Mouse (Mus musculus): ENCODE measurements at regions not wholly inside any gene's neighbourhood (a gene's known extent, or its start where the extent isn't known, plus 50 kb on each side); places are given as distances from the start of the nearest gene placed in this dataset.

GRCm38 (mm10) chr10:98652084-98652483 is 262.1 kb upstream of the Atp2b1 start:
- no peak for TF ChIP-seq MAFK (IDR thresholded peaks at IDR 0.05; ENCODE audit: insufficient read depth, low read depth, low read length)
- no peak for TF ChIP-seq HCFC1 (IDR thresholded peaks at IDR 0.05; ENCODE audit: borderline replicate concordance, insufficient read depth, low read length)
- TF ChIP-seq CHD2 (IDR thresholded peaks at IDR 0.05; ENCODE audit: low read depth, low read length) = no peak
- TF ChIP-seq ZNF384 (IDR thresholded peaks at IDR 0.05; ENCODE audit: low read depth, low read length) = no peak
- no peak for TF ChIP-seq ZC3H11A (IDR thresholded peaks at IDR 0.05; ENCODE audit: borderline replicate concordance, low read depth, low read length)
